Mouse (Mus musculus) CD8-positive naive resting alpha-beta T cell, adult 2 months (primary cell): ENCODE results near the gene Gm15093.
"Not testable (repeated sequence)": the region's sequence is repeated elsewhere in the genome, so short reads cannot be mapped to it uniquely, and the experiment has no call there.

Experiments
- DNase-seq, 2 experiments: peaks; one replicate each; pipeline ENCODE4 v3.0.0; 2022; ENCODE audit warnings: low read depth in 2 of 2, low spot score in 2 of 2

Gm15093 gene

DNA sequence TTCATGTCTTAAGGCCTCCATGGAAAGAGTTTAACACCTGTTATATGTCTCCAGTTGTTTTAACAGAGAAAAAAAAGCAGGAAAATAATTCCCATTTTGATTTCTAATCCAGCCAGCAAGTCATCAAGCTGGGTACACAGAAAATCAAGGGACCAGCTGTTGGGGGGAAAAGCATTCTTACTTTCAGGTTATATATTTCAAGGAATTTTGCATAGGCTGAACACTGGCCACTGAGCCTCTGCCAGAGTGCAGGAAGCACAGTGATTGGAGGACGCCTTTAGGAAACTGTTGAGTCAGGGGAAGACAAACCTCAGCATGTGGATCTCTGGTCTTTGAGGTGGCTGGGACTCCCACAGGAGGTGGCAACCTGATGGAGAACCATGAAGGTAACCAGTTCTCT lies at the start of gene Gm15093:
Gm15093 (plus strand) TSS at position 301 of the 400 bp plus-strand sequence.
- DNase-seq: not testable (repeated sequence)
